Mouse (Mus musculus) right cerebral cortex, postnatal 25 days (tissue): ENCODE results near the gene Mturn.

Experiments
- DNase-seq: peaks from one replicate; pipeline ENCODE4 v3.0.0; 2022

Mturn gene

DNA sequence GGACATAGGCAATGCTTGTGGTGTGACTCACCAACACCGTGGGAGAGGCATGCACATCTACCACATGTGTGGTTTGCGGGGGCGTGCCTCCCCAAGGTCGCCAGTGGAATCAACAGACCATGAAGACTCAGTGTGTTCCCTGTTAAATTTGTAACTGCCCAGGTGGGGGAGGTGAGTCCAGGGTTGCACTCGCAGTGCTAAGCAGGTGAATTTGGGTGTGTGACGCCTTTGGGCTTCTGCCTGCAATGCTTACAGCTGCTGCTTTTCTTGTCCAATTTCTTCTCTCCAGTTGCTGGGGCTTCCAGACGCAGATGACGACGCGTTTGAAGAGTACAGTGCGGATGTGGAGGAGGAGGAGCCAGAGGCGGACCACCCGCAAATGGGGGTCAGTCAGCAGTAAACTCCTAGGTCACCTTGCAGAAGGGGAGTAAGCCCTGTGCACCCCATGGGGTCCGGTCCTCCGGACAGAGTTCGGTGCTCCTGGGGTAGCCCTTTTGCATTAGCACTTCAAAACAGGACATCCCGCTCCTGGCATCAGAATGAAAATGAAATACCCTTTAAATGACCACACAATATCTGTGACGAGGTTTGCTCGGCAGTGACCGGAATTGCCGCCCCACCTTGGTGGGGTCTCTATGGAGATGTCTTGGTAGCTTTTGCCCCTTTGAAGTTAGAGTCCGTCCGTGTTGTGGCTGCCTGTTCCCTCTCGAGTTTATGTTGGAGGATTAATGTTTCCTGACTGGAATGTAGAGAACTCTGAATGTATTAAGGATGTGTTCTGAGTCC, 17.5 kb downstream of the Mturn start:
- peak; percentile 23 for DNase-seq

DNA sequence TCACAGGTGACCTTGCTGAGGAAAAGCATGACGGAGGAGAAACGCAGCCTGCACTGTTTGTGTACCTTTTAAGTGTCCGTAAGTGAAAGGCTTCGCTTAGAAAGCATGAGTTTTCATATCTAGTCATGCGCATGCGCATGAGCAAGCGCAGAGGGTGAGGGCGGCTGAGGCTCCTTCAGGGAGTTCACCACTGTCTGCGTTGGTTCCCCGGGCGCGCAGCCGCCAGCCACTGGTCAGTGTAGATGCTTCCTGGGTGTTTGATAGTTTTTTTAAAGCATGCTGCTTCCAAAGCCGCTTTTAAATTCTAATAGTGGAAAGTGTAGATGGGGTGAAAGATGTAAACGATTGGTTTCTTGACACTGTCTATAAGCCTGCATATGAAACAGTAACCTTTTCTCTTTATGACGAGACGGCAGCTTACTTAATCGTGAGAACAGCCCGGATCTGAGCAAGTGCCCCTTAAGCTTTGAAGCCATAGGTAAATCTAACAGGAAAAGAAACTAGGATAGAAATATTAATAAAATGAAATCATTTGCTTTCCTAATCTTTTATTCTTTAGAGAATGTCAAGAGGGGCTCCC, 18.1 kb downstream of the Mturn start:
- DNase-seq = peak; percentile 82

DNA sequence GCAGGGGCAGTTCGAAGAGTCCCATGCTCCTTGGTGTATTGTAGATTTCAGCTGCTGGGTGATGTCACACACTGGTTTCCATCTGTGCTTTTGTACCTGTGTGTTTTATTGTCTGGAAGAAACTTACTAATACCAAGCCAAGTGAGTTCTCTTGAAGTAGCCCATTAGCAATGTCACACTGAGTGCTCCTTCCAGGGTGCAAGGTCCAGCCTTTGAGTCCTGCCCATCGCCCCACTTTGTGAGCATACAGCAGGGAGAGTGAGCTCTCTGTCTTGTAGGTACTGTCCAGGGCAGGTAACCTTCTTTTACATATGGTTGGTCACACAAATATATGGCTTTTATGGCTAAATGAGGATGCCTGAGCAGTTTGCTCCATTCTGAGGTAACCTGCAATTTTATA, 19.1 kb downstream of the Mturn start:
- peak; percentile 1 for DNase-seq

DNA sequence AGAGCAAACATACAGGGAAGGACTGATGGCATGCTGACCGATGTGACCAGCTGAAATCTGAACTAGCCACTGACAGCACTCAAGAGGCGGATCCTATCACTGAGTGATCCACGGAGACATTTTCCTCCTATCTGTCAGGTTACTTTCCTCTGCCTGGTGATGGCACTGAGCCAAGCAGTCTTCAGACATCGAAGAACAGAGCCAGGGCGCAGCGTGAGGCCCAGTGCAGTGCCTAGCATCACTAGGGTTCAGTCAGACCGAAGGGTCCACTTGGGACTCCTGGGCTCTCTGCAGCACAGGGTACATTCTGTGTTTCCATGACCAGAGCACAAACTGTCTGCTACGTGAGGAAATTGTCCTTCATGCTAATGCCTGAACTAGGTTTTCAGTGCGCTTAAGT, 20.5 kb downstream of the Mturn start:
- DNase-seq = no peak

DNA sequence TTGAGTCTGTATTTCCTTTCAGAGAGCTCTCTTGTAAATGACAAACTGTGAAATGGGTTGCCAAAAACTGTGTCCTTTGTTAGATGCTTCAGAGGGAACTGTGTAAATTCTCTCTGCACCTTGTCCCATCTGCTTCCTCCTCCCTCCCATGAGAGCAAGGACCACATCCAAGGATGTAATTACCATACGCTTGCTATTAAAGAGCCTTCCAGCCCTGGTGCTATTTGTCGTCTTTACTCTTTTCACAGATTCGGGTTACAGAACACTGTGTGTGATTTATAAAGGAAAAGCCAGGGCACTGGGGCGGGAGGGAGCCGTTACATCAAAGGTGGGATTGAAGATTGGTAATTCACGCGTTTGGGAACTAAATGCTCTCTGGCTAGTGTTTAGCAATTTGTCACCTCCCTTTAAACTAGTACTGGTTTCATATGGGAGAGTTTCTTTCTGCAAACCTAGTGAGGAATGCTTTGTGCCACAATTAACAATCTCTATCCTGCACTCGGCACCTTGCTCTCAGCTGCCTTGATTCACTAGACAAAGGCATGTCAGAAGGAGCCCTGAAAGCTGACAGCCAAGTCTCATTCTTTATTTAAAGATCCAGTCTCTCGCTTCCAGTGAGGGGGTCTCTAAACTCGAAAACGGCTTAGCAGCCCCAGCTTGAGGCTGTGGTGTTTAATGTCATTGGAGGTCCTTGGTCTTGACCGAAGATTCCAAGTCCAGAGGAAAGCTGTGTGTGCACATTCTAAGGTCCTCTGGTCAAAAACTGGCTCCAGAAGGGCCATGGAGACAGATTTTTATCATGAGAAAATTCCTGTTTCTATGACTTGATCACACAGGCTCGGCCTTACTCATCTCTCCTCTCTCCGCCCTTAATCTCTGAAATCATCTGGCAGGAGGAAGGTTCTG, 22.5 kb downstream of the Mturn start:
- DNase-seq = no peak

DNA sequence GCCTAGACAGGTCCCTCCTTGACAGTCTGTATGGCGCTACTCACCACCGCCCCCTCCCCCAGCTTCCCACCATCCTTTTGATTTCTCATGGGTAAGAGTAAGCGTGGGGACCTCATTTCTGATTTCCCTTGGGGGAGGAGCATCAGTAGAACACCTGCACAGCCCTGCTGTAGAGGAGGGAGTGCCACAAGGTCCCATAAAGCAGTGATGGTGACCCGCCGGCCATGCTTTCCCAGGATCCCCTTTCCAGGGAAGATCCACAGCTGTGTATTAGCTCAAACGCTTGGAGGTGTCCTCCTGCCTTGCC, 23.1 kb downstream of the Mturn start:
- no peak for DNase-seq

DNA sequence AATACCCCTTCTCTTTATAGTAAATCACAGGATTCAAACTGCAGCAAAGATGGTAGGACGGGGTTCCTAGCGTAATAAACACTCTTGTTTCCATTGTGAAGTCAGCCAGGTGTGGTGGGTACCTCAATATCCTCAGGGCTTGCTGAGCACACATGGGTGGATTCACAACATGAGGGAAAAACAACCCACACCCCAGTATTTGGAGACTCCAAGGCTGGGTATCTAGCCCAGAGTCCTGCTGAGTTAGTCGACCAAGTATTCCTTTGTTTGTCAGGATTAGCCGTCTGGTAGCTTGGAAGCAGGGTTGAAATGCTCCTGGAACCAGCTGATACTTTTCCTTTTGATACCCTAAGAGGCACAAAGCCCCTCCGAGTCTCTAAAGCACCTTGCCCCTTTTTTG, 23.4 kb downstream of the Mturn start:
- DNase-seq = no peak

DNA sequence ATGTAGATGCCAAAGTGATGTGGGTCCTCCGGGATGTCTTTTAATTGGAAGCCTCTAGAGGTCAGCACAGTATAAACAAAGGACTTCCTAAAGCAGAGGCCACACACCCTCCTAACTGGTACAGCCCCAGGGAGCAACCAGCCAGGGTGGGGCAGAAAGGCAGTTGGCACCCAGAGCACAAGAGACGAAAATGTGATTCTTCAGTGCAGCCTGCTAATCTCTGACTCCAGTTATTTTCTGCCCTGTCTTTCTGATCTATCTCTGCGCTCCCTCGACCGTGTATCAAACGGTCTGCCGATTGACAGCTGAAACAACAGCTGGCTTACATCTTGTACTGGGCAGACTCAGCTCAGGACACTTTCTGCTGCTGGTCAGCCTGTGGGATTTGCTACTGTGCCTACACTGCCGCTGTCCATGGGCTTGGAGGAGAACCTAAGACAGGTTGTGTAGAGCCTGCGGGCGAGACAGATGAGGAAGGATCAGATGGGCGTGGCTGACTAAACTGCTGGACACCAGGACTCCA, 24.0 kb downstream of the Mturn start:
- no peak for DNase-seq

DNA sequence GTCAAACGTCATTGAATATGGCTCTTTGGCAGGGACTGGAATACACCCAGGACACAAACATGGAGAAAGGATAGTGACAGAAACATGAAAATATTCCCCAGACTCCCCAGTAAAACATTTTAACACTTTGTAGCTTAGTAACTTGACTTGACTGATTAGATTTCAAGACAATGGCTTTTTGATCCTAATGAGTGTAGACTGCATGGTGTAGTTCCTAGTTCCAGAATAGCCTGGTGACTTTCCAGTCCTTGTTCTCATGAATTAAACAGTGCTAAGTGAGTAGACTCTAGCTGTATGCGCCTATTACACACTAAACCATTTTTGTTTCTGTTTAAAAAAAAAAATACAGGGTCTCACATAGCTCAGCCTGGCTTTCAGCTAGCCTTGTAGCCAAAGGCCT, 24.7 kb downstream of the Mturn start:
- DNase-seq = no peak

DNA sequence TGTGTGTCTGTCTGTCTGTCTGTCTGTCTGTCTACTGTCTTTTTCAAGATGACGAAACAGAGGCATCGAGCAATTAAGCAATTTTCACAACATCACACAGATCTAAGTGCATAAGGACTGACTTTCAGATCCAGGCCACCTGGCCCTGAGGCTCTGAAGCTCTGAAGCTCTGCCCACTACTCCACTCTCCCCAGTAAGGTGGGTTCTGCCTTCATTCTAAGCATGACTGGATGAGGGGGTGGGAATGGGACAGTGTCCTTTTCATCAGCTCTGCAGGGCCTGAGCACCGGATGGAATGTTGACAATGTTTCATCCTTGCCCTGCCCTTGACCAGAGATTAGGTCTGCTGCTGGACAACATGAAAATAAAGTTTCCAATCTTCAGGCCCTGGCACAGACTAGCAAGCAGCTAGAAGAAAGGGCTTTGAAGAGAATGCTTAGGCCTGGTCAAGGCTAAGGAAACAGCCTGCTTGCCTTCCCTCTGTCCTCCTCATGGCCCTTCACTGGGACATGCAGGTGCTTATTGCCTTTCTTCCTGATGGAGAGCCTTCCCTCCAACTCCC, 25.3 kb downstream of the Mturn start:
- no peak for DNase-seq

DNA sequence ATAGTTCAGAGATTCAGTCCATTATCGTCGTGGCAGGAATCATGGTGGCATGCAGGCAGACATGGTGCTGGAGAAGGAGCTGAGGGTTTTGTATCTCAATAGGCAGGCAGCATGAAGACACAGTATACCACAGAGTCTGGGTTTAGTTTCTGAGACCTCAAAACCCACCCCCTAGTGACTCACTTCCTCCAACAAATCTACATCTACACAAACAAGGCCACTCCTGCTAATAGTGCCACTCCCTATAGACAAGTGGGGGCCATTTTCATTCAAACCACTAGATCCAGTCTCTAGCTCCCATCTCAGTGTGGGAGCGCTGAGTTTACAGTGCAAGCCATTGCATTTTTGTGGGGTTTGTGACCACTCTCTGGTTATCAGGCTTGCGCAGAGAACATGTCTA, 27.2 kb downstream of the Mturn start:
- DNase-seq = no peak

DNA sequence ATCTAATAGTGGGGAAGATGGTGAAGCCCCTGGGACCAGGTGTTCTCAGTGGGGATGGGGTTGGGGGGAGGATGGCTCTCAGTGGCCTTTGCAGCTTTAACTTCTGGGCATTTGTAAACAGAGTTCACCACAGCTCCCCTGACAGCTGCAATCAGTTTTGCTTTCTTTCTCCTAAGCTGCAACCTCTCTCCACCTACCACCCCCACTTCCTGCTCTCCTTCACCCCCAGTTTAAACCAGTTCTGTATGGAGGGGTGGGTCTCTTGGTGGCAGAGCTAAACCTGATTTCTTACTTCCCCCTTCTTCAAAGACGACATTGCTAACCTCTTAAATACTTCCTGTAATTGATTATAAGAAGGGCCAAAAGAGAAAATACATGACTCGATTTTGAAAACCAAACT, 34.3 kb downstream of the Mturn start:
- DNase-seq = no peak

DNA sequence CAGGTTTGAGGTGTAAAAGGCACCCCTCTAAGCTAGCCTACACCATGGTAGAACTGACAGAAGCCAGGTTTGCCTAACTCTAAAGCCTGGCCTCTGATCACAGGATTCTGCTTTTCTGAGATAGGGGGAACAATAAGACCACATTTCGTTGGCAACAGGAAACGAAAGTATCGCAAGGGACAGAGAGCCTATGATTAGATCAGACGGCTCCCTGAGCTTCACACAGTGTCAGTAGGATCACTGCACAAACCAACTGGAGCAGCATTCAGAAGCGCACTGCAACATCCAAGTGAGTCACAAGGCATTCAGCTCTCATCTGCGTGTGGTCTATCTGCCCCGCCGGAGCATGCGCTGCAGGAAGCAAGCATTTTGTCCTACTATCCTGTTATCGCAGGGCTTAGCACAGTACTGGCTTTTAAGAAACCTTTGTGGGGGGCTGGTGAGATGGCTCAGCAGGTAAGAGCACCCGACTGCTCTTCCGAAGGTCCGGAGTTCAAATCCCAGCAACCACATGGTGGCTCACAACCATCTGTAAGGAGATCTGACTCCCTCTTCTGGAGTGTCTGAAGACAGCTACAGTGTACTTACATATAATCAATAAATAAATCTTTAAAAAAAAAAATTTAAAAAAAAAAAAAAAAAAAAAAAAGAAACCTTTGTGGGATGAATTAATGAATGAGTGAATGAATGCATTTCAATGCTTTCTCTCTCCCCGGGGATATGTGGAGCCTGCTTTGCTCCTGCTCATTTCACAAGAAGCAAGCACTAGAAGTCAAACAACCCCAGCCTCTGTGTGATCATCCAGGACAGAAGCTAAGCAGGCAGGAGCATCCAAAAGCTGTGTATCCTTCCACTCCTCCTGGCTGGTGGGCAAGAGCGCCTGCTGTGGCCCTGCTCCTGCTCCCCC, 37.6 kb downstream of the Mturn start:
- peak; percentile 17 for DNase-seq

DNA sequence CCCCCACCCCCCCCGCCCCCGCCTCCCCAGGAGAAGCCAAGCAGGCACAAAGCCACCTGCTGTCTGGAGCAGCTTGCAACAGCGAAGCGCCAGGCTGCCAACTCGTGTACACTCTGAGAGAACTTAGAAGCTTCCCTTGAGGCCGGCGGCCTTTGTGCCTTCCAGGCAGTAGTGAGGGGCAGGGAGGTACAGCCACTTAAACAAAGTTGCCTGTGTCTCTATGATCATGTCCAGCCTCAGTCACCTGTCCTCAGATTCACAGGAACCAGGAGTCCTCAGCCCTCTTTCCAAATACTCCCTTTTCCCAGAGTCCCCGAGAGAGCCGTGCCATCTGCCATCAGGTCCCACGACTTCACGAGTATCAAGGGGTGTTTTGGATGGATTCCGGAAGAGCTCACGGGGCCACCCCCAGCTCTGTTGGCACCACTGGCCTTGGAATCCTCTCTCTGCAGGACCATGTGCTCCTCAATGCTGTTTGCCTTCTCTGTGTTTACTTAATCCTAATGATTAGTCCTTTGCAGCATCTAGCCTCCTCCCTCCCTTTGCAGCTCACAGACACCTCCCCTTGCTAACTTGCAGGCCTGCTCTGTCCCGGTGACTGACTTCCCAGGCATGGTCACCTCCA, 38.4 kb downstream of the Mturn start:
- peak; percentile 22 for DNase-seq

DNA sequence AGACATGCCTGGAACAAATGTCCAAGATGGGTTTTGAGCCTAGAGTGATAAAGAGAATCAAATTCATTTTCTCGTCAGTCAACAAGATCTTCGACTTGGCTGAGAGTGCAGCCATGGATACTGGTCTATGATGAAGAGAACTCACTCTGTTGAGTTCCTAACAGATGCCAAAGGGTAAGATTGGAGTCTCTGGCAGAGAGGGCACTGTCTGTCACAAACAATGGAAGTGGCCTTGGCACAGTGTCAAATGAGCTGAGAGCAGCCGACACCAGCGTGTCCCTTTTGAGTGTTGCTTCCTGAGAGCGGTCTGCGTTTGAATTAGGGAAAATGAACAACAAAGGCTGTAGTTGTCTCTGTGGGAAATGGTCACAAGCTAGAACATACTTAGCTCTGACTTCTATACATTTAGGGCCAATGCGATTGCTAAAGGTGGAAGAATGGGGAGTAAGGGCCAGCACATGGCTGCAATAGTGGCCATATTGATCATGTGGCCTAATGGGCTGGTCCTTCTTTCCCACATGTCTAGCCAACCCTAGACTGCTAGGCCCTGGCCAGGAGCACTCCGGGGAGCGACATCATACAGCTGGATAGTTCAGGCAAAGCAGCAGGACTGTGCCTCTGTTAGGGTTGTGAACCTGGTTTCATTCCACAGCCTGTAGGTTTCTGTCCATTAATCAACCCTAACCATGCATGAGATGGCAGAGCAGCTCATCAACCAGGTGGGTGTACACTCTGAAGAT, 39.3 kb downstream of the Mturn start:
- DNase-seq = no peak

DNA sequence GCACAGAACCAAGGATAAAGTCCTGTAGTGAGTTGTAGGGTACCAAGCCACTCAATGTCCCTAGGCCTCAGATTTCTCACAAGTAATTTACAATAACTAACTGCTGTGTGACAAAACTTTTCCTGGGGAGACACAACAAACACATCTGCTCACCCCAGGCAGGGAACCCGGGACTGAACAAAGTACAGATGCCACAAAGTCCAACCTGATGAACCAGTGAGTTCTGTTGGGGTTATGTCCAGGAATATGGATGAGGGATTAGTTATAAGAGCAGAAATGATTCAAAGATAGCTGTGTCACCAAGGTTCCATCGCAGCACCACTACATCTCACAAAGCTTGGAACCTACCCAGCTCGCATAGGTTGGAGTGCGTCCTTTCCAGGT, 39.8 kb downstream of the Mturn start:
- DNase-seq = no peak

DNA sequence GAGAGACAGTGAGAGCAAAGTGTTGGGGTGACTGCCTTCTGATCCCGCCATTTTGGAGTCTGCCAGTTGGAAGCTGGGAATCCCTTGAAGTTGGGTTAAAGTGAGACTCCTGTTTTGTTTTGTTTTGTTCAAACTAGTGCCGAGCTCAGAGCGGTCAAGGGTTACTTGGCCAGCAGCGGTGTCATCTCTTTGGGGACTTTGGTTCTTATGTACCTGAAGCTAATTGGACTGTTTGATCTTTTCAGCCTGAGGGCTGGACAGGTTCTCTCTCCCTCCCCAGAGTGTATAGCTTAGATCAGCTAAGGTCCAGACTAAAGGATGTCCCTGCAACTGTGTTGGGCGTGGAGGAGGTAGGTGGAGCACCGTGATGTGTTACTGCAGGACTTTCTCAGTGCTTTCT, 44.9 kb downstream of the Mturn start:
- no peak for DNase-seq

DNA sequence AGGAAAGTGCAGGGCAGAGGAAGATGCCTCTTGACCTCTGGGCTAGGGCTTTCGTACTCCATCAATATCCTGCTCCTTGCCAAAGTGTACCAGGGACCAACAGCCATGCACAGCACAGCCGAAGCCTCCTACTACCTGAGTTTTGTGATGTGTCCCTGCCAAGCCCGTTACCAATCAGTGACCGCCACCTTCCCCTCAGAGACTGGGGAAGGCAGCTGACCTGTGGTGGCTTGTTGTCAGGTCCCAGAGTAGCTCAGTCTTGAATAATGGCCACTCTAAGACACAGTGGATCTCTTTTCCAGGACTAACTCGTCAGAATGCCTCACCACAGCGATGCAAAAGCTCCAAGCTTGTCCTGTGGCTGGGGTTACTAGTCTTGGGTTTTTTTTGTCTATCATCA, 45.4 kb downstream of the Mturn start:
- no peak for DNase-seq

DNA sequence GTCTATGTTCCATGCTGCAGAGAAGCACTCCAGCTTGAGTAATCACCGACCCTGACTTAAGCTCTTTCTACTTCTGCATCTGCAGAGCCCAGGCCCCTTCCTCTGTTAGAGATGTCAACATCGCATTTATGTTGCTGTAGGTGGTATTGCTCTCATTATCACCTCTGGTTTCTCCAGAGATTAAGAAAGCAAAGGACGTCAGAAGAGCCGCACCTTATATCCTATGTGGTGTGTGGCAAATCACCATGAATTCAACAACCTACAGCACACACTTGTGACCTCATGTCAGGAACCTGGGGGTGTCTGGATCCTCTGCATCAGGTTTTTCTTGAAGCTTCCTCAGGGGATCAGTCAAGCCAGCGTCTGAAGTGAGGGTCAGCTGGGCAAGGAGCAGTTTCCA, 46.0 kb downstream of the Mturn start:
- no peak for DNase-seq

DNA sequence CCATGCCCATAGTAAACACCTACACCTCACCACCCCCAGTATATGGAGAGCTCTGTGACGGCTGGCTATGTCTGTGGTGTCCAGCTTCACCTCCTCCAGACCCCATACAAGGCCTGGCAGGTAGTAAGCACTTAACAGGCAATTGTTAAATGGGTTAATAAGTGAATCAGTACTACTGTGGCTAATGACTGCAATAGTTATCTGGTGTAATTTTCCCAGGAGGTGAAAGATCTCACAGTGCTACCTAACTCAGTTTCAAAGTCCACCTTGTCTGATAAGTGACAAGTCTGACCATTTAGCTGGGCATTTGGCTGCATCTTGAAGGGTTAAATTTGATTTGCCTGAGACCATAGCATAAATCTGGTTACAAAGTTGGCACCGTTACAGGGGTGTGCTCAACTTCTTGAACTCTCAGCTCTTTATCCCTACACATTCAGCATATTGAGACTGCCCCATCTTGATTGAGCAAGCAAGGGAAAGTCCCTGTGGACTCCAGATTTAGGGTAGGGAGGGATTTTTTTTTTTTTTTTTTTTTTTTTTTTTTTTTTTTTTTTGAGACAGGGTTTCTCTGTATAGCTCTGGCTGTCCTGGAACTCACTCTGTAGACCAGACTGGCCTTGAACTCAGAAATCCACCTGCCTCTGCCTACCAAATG, 48.2 kb downstream of the Mturn start:
- no peak for DNase-seq

DNA sequence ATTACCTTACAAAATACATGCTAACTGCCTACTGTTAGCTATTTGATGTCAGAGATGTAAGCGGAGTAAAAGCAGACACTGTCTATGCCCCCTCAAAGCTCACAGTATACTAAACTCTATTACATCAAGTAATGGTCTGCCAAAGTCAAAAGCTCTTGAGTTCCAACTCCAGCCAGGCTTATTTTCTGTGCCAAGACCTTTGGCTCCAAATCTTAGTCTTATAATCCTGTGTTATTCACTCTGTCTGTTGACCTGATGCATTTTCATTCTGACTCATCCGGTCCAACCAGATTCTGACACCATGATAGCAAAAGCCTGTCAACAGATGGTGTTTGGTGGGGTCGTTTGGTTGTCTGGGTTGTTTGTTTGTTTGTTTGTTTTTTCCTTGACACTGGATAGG, 50.3 kb downstream of the Mturn start:
- DNase-seq = no peak
